Mouse (Mus musculus) mesoderm, embryonic 11.5 days (tissue): ENCODE data around the gene Rpl3.

Source experiments
- DNase-seq: peaks from one replicate; pipeline ENCODE4 v3.0.0-alpha.2; 2012; ENCODE audit warnings: low read depth, low spot score

The Rpl3 gene

GRCm38 (mm10) chr15:80115256-80115655 lies 23.6 kb upstream of the Rpl3 start:
- DNase-seq = no peak

GRCm38 (mm10) chr15:80114414-80114813 lies 22.7 kb upstream of the Rpl3 start:
- no peak for DNase-seq

- no peak for DNase-seq
Observed at GRCm38 (mm10) chr15:80112499-80112898, 20.8 kb upstream of the Rpl3 start.

GRCm38 (mm10) chr15:80111436-80111835 lies 19.8 kb upstream of the Rpl3 start:
- no peak for DNase-seq

GRCm38 (mm10) chr15:80107575-80107974 lies 15.9 kb upstream of the Rpl3 start:
- DNase-seq = no peak

- no peak for DNase-seq
Observed at GRCm38 (mm10) chr15:80107143-80107542, 15.5 kb upstream of the Rpl3 start.

GRCm38 (mm10) chr15:80105490-80106410 lies 14.1 kb upstream of the Rpl3 start:
- DNase-seq = no peak

- no peak for DNase-seq
Observed at GRCm38 (mm10) chr15:80102495-80102894, 10.8 kb upstream of the Rpl3 start.

- DNase-seq = no peak
Observed at GRCm38 (mm10) chr15:80101503-80101902, 9.8 kb upstream of the Rpl3 start.

GRCm38 (mm10) chr15:80100871-80101270 lies 9.2 kb upstream of the Rpl3 start:
- DNase-seq = no peak

GRCm38 (mm10) chr15:80100196-80100595 lies 8.5 kb upstream of the Rpl3 start:
- no peak for DNase-seq

- DNase-seq = no peak
Observed at GRCm38 (mm10) chr15:80099477-80099876, 7.8 kb upstream of the Rpl3 start.

GRCm38 (mm10) chr15:80098809-80099208 lies 7.1 kb upstream of the Rpl3 start:
- DNase-seq = no peak

GRCm38 (mm10) chr15:80097999-80098461 lies 6.4 kb upstream of the Rpl3 start:
- DNase-seq = no peak

GRCm38 (mm10) chr15:80096946-80097881 lies 5.5 kb upstream of the Rpl3 start:
- DNase-seq = no peak

GRCm38 (mm10) chr15:80096406-80096805 lies 4.7 kb upstream of the Rpl3 start:
- no peak for DNase-seq

- DNase-seq = no peak
Observed at GRCm38 (mm10) chr15:80095596-80095995, 3.9 kb upstream of the Rpl3 start.

GRCm38 (mm10) chr15:80094201-80094600 lies 2.5 kb upstream of the Rpl3 start:
- DNase-seq = no peak

- DNase-seq = peak; percentile 13
Observed at GRCm38 (mm10) chr15:80092599-80092998, 931 bp upstream of the Rpl3 start.

GRCm38 (mm10) chr15:80092041-80092441 lies 373 bp upstream of the Rpl3 start:
- DNase-seq = no peak

- no peak for DNase-seq
Observed at GRCm38 (mm10) chr15:80090741-80091120, 937 bp downstream of the Rpl3 start.

GRCm38 (mm10) chr15:80090155-80090554 lies 1.5 kb downstream of the Rpl3 start:
- DNase-seq = no peak
